Comparison of ENCODE assay signal across 22 mouse cellular contexts in genomic region chr12:35207605-35208004, GRCm38 (mm10).
"Had no signal": no experiment of that assay in that cellular context is flagged by ENCODE, and none has a peak within 500 bp of the region (broad histone marks: within the 10 kb centered on the region; RNA-seq: fewer than 3 reads in every experiment).

No protein-coding gene starts in this region.

- ATAC-seq: liver, postnatal 0 days; midbrain, embryonic 15.5 days had no signal

- DNase-seq: kidney, adult 18-20 months; kidney, adult 9 months; kidney, postnatal 14 days; kidney, postnatal 4 days; left cerebral cortex, postnatal 4 days; liver, postnatal 0 days; lung, postnatal 10 days; right cerebral cortex, adult 18-20 months; right cerebral cortex, postnatal 14 days; right cerebral cortex, postnatal 4 days; spleen, adult 18-20 months; thymus, postnatal 25 days had no signal

- H3K9me3 ChIP-seq: limb, embryonic 12.5 days; limb, embryonic 15.5 days; midbrain, embryonic 12.5 days; midbrain, embryonic 15.5 days; neural tube, embryonic 12.5 days; neural tube, embryonic 15.5 days; stomach, embryonic 15.5 days had no signal

- H3K4me3 ChIP-seq: limb, embryonic 12.5 days; limb, embryonic 15.5 days; midbrain, embryonic 12.5 days; midbrain, embryonic 15.5 days; neural tube, embryonic 12.5 days; neural tube, embryonic 15.5 days; stomach, embryonic 15.5 days had no signal

- H3K27ac ChIP-seq: limb, embryonic 12.5 days; limb, embryonic 15.5 days; liver, embryonic 14.5 days; macrophage; midbrain, embryonic 12.5 days; midbrain, embryonic 15.5 days; neural tube, embryonic 12.5 days; neural tube, embryonic 15.5 days; stomach, embryonic 15.5 days had no signal

- H3K27me3 ChIP-seq: limb, embryonic 12.5 days; limb, embryonic 15.5 days; midbrain, embryonic 12.5 days; midbrain, embryonic 15.5 days; neural tube, embryonic 12.5 days; neural tube, embryonic 15.5 days; stomach, embryonic 15.5 days had no signal

- H3K36me3 ChIP-seq: limb, embryonic 12.5 days; limb, embryonic 15.5 days; midbrain, embryonic 12.5 days; midbrain, embryonic 15.5 days; neural tube, embryonic 12.5 days; neural tube, embryonic 15.5 days; stomach, embryonic 15.5 days had no signal

- H3K4me2 ChIP-seq: limb, embryonic 12.5 days; limb, embryonic 15.5 days; liver, embryonic 11.5 days; midbrain, embryonic 12.5 days; midbrain, embryonic 15.5 days; neural tube, embryonic 12.5 days; neural tube, embryonic 15.5 days; stomach, embryonic 15.5 days had no signal

- H3K9ac ChIP-seq: limb, embryonic 12.5 days; limb, embryonic 15.5 days; liver, embryonic 14.5 days; liver, postnatal 0 days; midbrain, embryonic 12.5 days; midbrain, embryonic 15.5 days; neural tube, embryonic 12.5 days; neural tube, embryonic 15.5 days; stomach, embryonic 15.5 days had no signal

- H3K4me1 ChIP-seq: midbrain, embryonic 12.5 days; midbrain, embryonic 15.5 days; neural tube, embryonic 12.5 days; neural tube, embryonic 15.5 days; stomach, embryonic 15.5 days had no signal
